Mouse (Mus musculus): ENCODE measurements around the gene Kifc3. TPM values are rescaled to one million over a fixed set of nuclear protein-coding genes. Genes with fewer than 3 reads are reported as not detected.

Gene Kifc3
- total RNA-seq, 2 experiments from 2014 or later: 5.2 to 11.4 TPM

GRCm38 (mm10) chr8:95226251-95227150 is 23.9 kb upstream of the Kifc3 start:
- intact Hi-C loops (cut with DNase I): no loop called here
- H3K27ac ChIP-seq: peak overlapping the region; percentile 74
- no peak overlapping the region for H3K4me3 ChIP-seq
- DNase-seq: no peak
- TF ChIP-seq CTCF (IDR thresholded peaks at IDR 0.05): no peak

GRCm38 (mm10) chr8:95223969-95224368 is 21.4 kb upstream of the Kifc3 start:
- TF ChIP-seq CTCF (IDR thresholded peaks at IDR 0.05): no peak
- no peak overlapping the region for H3K27ac ChIP-seq
- DNase-seq: no peak
- intact Hi-C loops (cut with DNase I): no loop called here
- H3K4me3 ChIP-seq: no peak overlapping the region

- intact Hi-C loops (cut with DNase I): no loop called here
- no peak for DNase-seq
- H3K4me3 ChIP-seq: no peak overlapping the region
- H3K27ac ChIP-seq: no peak overlapping the region
- TF ChIP-seq CTCF (IDR thresholded peaks at IDR 0.05): no peak
Measured at GRCm38 (mm10) chr8:95221045-95221444, 18.4 kb upstream of the Kifc3 start.

GRCm38 (mm10) chr8:95220571-95220998 is 18.0 kb upstream of the Kifc3 start:
- no peak overlapping the region for H3K27ac ChIP-seq
- intact Hi-C loops (cut with DNase I): no loop called here
- DNase-seq: no peak
- H3K4me3 ChIP-seq: no peak overlapping the region
- TF ChIP-seq CTCF (IDR thresholded peaks at IDR 0.05): no peak

- peak overlapping the region; percentile 50; the same call in 1 of the 2 replicates for H3K27ac ChIP-seq
- peak; percentile 32; the same call in 1 of the 2 replicates for TF ChIP-seq CTCF (IDR thresholded peaks at IDR 0.05)
- no peak overlapping the region for H3K4me3 ChIP-seq
- no peak for DNase-seq
- intact Hi-C loops (cut with DNase I): no loop called here
Measured at GRCm38 (mm10) chr8:95219623-95220022, 17.0 kb upstream of the Kifc3 start.

GRCm38 (mm10) chr8:95215709-95216360 is 13.2 kb upstream of the Kifc3 start:
- Histone ChIP-seq H3K27ac (peak overlapping the region; percentile 82), H3K4me3 (no peak overlapping the region)
- peak; percentile 23; the same call in 1 of the 2 replicates for TF ChIP-seq CTCF (IDR thresholded peaks at IDR 0.05)
- intact Hi-C loops (cut with DNase I): no loop called here
- DNase-seq: peak; percentile 53

GRCm38 (mm10) chr8:95209924-95210323 is 7.3 kb upstream of the Kifc3 start:
- H3K27ac ChIP-seq: peak overlapping the region; percentile 36
- peak overlapping the region; percentile 43 for H3K4me3 ChIP-seq
- peak; percentile 76 for DNase-seq
- intact Hi-C loops (cut with DNase I): loop anchor here (10.0 kb wide), 1 partner anchor 75 kb away; no protein-coding TSS in a partner anchor
- TF ChIP-seq CTCF (IDR thresholded peaks at IDR 0.05): no peak

- no peak for TF ChIP-seq CTCF (IDR thresholded peaks at IDR 0.05)
- Histone ChIP-seq H3K4me3 (no peak overlapping the region), H3K27ac (no peak overlapping the region)
- no peak for DNase-seq
- intact Hi-C loops (cut with DNase I): loop anchor here (10.0 kb wide), 1 partner anchor 71 kb away; no protein-coding TSS in a partner anchor
Measured at GRCm38 (mm10) chr8:95205946-95206345, 3.3 kb upstream of the Kifc3 start.

GRCm38 (mm10) chr8:95204039-95204380 is 1.4 kb upstream of the Kifc3 start:
- peak; percentile 73 for DNase-seq
- Histone ChIP-seq H3K4me3 (no peak overlapping the region), H3K27ac (no peak overlapping the region)
- intact Hi-C loops (cut with DNase I): loop anchor here (1.0 to 10.0 kb wide), 3 partner anchors 69 to 252 kb away; no protein-coding TSS in a partner anchor
- TF ChIP-seq CTCF (IDR thresholded peaks at IDR 0.05): no peak; the same call in none of the 2 replicates

GRCm38 (mm10) chr8:95203326-95204038 is 870 bp upstream of the Kifc3 start:
- DNase-seq: no peak
- no peak overlapping the region for H3K4me3 ChIP-seq
- intact Hi-C loops (cut with DNase I): loop anchor here (1.0 to 10.0 kb wide), 3 partner anchors 69 to 251 kb away; no protein-coding TSS in a partner anchor
- no peak for TF ChIP-seq CTCF (IDR thresholded peaks at IDR 0.05)
- no peak overlapping the region for H3K27ac ChIP-seq

GRCm38 (mm10) chr8:95202056-95202570 is 499 bp downstream of the Kifc3 start:
- Histone ChIP-seq H3K27ac (peak overlapping the region; percentile 41; the same call in 1 of the 2 replicates), H3K4me3 (peak overlapping the region; percentile 30; the same call in 1 of the 2 replicates)
- intact Hi-C loops (cut with DNase I): loop anchor here (5.0 to 10.0 kb wide), 2 partner anchors 67 to 250 kb away; no protein-coding TSS in a partner anchor
- DNase-seq: no peak
- no peak for TF ChIP-seq CTCF (IDR thresholded peaks at IDR 0.05)

GRCm38 (mm10) chr8:95201491-95201890 is 1.1 kb downstream of the Kifc3 start:
- Histone ChIP-seq H3K4me3 (no peak overlapping the region), H3K27ac (no peak overlapping the region)
- intact Hi-C loops (cut with DNase I): loop anchor here (5.0 to 10.0 kb wide), 2 partner anchors 67 to 249 kb away; no protein-coding TSS in a partner anchor
- TF ChIP-seq CTCF (IDR thresholded peaks at IDR 0.05): no peak
- no peak for DNase-seq
